Mouse (Mus musculus) liver, adult 2 months (tissue): ENCODE data around the gene Tomm40l. TPM values are rescaled to one million over a fixed set of nuclear protein-coding genes. Genes with fewer than 3 reads are reported as not detected.

Source experiments
- DNase-seq: peaks from one replicate; pipeline ENCODE4 v3.0.0-alpha.2; 2011; ENCODE audit warnings: low read depth, low spot score; ENCODE audit errors: extremely low read depth
- H3K27ac ChIP-seq: fragments of 200-500 bp; replicated peaks from 2 replicates; pipeline ENCODE4 v1.5.1; 2012; ENCODE audit warnings: low read depth, mild to moderate bottlenecking, control low read depth, inconsistent platforms, low read length; ENCODE audit not compliant: insufficient read depth
- H3K27me3 ChIP-seq: fragments of 200-500 bp; 2 replicates; pipeline ENCODE4 v1.6.1; 2012; ENCODE audit warnings: mild to moderate bottlenecking, moderate library complexity, low read length, inconsistent platforms; ENCODE audit not compliant: control insufficient read depth, insufficient read depth
- H3K36me3 ChIP-seq: fragments of 200-500 bp; 2 replicates; pipeline ENCODE4 v1.6.1; 2012; ENCODE audit warnings: low read length, inconsistent platforms; ENCODE audit not compliant: control insufficient read depth, insufficient read depth
- H3K4me1 ChIP-seq: fragments of 200-500 bp; 2 replicates; pipeline ENCODE4 v1.6.1; 2011; ENCODE audit warnings: low read length; ENCODE audit not compliant: control insufficient read depth, insufficient read depth
- H3K4me3 ChIP-seq: fragments of 200-500 bp; 2 replicates; pipeline ENCODE4 v1.5.1; 2011; ENCODE audit warnings: low read depth, mild to moderate bottlenecking, control low read depth, low read length, moderate library complexity; ENCODE audit not compliant: insufficient read depth
- H3K79me2 ChIP-seq: fragments of 200-500 bp; 2 replicates; pipeline ENCODE4 v1.6.1; 2012; ENCODE audit warnings: inconsistent platforms, mild to moderate bottlenecking, low read length, moderate library complexity; ENCODE audit not compliant: control insufficient read depth, insufficient read depth
- H3K9ac ChIP-seq: fragments of 200-500 bp; 2 replicates; pipeline ENCODE4 v1.6.1; 2012; ENCODE audit warnings: low read depth, mild to moderate bottlenecking, control low read depth, inconsistent platforms, low read length
- CTCF ChIP-seq: fragments of 200-500 bp; IDR thresholded peaks from 2 replicates; pipeline ENCODE4 v1.5.1; 2011; ENCODE audit warnings: low read depth, low read length, control low read depth
- POLR2A ChIP-seq: fragments of 200-500 bp; IDR thresholded peaks from 2 replicates; pipeline ENCODE4 v1.6.1; 2011; ENCODE audit warnings: low read length, control low read depth; ENCODE audit not compliant: insufficient read depth; ENCODE audit errors: extremely low read depth
- whole genome bisulfite sequencing: fragments of 180-500 bp; shearing (Covaris S2); methylation state at CpG from one replicate; pipeline ENCODE4 v1.1.7; 2018; 5-methylcytosine and 5-hydroxymethylcytosine counted together
- polyA plus RNA-seq: library from polyadenylated mRNA; depleted of rRNA; stranded (reverse); fragments of >200 nt; gene quantifications from 2 replicates; pipeline ENCODE4 v1.2.3, GENCODE M21; 2012
- total RNA-seq: library from RNA; depleted of rRNA; stranded (reverse); fragments of >200 nt; gene quantifications from 2 replicates; pipeline ENCODE4 v1.2.3, GENCODE M21; 2014

Gene Tomm40l
- total and polyA plus RNA-seq, 2 experiments, result 5.5 to 9.7 TPM

DNA sequence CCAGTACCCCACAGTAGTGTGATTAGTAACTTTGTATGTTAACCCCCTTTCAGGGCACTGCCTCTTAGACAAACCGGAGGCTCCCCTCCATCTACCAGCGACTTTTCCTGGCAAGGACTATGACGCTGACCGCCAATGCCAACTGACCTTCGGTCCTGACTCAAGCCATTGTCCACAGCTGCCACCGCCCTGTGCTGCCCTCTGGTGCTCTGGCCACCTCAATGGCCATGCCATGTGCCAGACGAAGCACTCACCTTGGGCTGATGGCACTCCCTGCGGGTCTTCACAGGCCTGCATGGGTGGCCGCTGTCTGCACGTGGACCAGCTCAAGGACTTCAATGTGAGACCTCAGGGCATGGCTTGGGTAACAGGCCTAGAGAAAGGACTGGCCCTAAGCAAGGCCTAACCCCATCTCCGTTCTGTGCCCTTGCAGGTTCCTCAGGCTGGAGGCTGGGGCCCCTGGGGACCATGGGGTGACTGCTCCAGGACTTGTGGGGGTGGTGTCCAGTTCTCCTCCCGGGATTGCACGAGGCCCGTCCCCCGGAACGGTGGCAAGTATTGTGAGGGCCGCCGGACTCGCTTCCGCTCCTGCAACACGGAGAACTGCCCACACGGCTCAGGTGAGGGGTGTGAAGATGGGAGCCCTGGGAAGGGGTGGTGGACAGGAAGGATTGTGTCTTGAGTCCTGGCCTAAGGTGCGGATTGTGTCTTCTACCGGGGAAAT, 33.9 kb upstream of the Tomm40l start:
- no peak overlapping the region for H3K4me3 ChIP-seq
- no peak overlapping the region for H3K27ac ChIP-seq
- peaks cover 13% of the 10 kb centered on the region; the same call in 1 of the 2 replicates for H3K4me1 ChIP-seq
- no peak overlapping the region for H3K9ac ChIP-seq
- no peaks in the 10 kb centered on the region for H3K36me3 ChIP-seq
- no peaks in the 10 kb centered on the region for H3K79me2 ChIP-seq
- H3K27me3 ChIP-seq, result no peaks in the 10 kb centered on the region
- peak; percentile 76 for DNase-seq
- no peak for TF ChIP-seq POLR2A
- peak; percentile 90 for TF ChIP-seq CTCF
- WGBS, result 65% methylated on average over 24 of the region's 24 CpGs

DNA sequence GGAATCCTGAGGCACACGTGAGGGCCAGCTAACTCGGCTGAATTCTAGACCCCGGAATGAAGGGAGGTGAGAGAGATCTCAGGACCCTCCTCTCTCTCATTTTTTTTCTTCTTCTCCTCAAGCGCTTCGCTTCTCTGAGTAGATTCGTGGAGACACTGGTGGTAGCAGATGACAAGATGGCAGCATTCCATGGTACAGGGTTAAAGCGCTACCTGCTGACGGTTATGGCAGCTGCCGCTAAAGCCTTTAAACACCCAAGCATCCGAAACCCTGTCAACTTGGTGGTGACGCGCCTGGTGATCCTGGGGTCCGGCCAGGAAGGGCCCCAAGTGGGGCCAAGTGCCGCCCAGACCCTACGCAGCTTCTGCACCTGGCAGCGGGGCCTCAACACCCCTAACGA, 30.1 kb upstream of the Tomm40l start:
- Histone ChIP-seq H3K27me3 (no peaks in the 10 kb centered on the region), H3K4me3 (no peak overlapping the region), H3K27ac (no peak overlapping the region), H3K79me2 (no peaks in the 10 kb centered on the region), H3K36me3 (no peaks in the 10 kb centered on the region), H3K9ac (no peak overlapping the region), H3K4me1 (peaks cover 9% of the 10 kb centered on the region)
- DNase-seq, result no peak
- 87% methylated on average over 17 of the region's 17 CpGs for WGBS
- no peak for TF ChIP-seq CTCF
- TF ChIP-seq POLR2A, result no peak

DNA sequence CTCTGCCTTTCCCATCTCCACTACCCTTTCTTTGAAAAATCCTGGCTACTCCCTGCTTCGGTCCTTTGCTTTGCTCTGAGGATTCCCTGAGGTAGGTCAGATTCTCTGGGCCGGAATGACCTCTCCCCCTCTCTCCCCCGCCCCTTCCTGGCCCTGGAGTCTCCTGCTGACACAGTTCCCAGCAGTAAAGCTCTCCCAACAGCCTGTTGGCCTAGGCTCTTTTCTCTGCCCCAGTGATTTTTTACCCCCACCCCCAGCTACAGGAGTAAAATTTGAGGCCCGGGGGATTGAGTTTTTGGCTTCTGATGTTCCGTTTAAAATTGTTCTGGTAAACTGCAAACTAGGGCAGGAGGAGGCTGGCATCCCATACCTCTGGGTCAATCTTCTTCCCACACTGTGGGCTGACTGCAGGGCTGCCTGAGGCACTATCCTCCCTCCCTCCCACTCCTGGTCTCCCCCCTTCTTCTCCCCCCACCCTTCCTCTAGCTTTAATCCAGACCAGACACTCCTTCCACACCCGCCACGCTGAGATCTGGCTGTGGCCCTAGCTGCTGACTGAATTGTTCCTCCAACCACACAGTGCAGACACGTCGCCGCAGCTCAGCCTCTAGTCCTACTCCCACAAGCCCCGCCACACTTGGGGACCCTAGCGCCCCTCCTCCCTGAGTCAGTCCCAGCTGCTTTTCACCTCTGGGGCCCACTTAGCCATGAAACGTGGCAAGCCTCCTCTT, 29.4 kb upstream of the Tomm40l start:
- 46% methylated on average over 13 of the region's 13 CpGs for WGBS

DNA sequence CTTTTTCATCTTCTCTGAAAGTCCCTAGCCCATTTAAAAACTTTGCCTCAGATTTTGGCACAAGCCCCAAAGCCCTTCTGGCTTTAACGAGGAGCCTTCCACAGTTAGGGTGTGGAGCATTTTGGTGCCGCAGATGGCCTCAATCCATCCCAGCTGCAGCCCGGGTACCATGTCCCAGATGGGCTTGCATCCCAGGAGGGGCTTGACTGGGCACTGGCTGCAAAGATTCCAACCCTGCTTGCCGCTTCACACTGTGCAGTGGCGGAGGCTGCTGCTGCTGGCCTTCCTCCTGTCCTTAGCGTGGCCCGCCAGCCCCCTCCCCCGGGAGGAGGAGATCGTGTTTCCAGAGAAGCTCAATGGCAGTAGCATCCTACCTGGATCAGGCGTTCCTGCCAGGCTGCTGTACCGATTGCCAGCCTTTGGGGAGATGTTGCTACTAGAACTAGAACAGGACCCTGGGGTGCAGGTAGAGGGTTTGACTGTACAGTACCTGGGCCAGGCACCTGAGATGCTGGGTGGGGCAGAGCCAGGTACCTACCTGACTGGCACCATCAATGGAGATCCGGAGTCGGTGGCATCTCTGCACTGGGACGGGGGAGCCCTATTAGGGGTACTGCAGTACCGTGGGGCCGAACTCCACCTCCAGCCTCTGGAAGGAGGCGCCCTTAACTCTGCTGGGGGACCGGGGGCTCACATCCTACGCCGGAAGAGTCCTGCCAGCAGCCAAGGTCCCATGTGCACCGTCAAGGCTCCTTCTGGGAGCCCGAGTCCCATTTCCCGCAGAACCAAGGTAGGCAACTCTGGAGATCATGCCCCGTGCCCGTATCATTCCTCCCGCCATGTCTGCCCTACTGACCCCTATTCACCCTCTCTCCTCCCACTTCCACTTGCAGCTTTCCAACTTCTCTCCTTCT, 28.6 kb upstream of the Tomm40l start, which contains the start of gene Ndufs2:
Gene Ndufs2, minus strand, starts transcription at position 709 of the 914 bp plus-strand sequence.
- TF ChIP-seq CTCF (no peak), POLR2A (no peak)
- Histone ChIP-seq H3K4me3 (peak within 1 kb of the TSS; percentile 41), H3K36me3 (no peaks in the 10 kb centered on the region), H3K9ac (peak within 1 kb of the TSS; percentile 28; the same call in 1 of the 2 replicates), H3K4me1 (peaks cover 9% of the 10 kb centered on the region), H3K27me3 (no peaks in the 10 kb centered on the region), H3K79me2 (peaks cover 9% of the 10 kb centered on the region; the same call in 1 of the 2 replicates), H3K27ac (no peak within 1 kb of the TSS)
- DNase-seq, result no peak
- 47% methylated on average over 26 of the region's 26 CpGs for WGBS

More for the DNA sequence above, 29.4 kb upstream of the Tomm40l start:
- no peak overlapping the region for H3K27ac ChIP-seq
- H3K79me2 ChIP-seq, result peaks cover under 1% of the 10 kb centered on the region; the same call in 1 of the 2 replicates
- no peaks in the 10 kb centered on the region for H3K27me3 ChIP-seq
- peak overlapping the region; percentile 28; the same call in 1 of the 2 replicates for H3K9ac ChIP-seq
- no peak for TF ChIP-seq POLR2A
- no peak for TF ChIP-seq CTCF
- peak overlapping the region; percentile 41; the same call in 1 of the 2 replicates for H3K4me3 ChIP-seq
- no peak for DNase-seq
- no peaks in the 10 kb centered on the region for H3K36me3 ChIP-seq
- H3K4me1 ChIP-seq, result peaks cover 8% of the 10 kb centered on the region

GRCm38 (mm10) chr1:171249913-171250600, 27.7 kb upstream of the Tomm40l start, which contains the start of gene Adamts4:
Adamts4 (plus strand) TSS chr1:171250421.
- WGBS, result 50% methylated on average over 5 of the region's 5 CpGs
- Histone ChIP-seq H3K4me1 (peaks cover 10% of the 10 kb centered on the region), H3K9ac (no peak within 1 kb of the TSS; the same call in 1 of the 2 replicates), H3K36me3 (no peaks in the 10 kb centered on the region; the same call in 1 of the 2 replicates), H3K4me3 (peak within 1 kb of the TSS; percentile 41), H3K27ac (no peak within 1 kb of the TSS), H3K79me2 (peaks cover 9% of the 10 kb centered on the region; the same call in 1 of the 2 replicates), H3K27me3 (no peaks in the 10 kb centered on the region)
- DNase-seq, result no peak
- no peak for TF ChIP-seq CTCF
- TF ChIP-seq POLR2A, result no peak
